Mouse (Mus musculus) R1 (cell line): ENCODE data around the gene Msrb3.
A peak's percentile ranks its signal among the peaks of the same experiment; 100 is the strongest.

Experiments used
- DNase-seq: peaks from one replicate; pipeline ENCODE4 v3.0.0-alpha.2; 2018; ENCODE audit warnings: low read depth, low spot score

Gene Msrb3

DNA sequence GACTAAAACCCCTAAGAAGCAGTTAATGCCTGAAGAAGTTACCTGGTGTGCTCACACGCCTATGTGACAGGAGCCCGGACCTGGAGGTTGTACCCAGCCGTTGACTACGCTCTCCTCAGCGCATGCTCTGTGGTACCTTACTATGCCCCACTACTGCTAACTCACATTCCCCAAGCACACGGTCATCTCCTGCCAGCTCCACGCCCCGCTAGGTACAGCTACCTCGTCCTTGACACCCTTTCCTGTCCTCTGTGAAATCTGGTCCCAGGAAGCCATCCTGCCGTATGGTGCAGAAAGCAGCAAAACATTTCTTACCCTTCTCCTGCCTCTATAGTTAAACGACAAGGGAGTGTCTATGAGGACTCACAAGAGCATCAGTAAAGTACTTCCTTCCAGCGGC lies 37.2 kb downstream of the Msrb3 start:
- peak; percentile 51 for DNase-seq

GRCm38 (mm10) chr10:120861194-120861593 lies 37.7 kb downstream of the Msrb3 start:
- DNase-seq = peak; percentile 76

DNA sequence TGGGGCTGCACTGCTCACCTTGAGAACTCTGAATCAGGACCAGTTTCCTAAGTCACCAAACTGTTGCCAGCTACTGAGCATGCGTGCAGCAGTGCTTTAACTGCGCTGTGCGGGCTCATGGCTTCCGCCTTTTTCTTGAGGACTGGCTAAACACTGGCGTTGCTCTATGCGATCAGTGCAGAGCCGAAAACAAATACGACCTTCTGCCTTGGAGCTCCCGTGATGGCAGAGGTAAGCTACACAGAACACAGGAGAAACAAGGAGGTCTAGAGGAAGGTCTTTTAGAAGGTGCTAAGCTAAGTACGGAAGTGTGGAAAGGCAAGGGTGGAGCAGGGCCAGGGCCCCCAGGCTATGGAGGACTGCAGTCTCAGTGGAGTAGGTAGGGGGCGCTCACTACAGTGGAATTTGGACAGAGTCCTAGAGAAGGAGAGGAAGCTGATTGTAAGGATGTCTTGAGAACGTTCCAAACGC lies 41.3 kb downstream of the Msrb3 start:
- peak; percentile 91 for DNase-seq

- DNase-seq = no peak
These were observed 44.6 kb downstream of the Msrb3 start for GRCm38 (mm10) chr10:120854329-120854728.

GRCm38 (mm10) chr10:120853816-120854215 lies 45.1 kb downstream of the Msrb3 start:
- DNase-seq = no peak

GRCm38 (mm10) chr10:120851196-120851781 lies 47.6 kb downstream of the Msrb3 start:
- no peak for DNase-seq

DNA sequence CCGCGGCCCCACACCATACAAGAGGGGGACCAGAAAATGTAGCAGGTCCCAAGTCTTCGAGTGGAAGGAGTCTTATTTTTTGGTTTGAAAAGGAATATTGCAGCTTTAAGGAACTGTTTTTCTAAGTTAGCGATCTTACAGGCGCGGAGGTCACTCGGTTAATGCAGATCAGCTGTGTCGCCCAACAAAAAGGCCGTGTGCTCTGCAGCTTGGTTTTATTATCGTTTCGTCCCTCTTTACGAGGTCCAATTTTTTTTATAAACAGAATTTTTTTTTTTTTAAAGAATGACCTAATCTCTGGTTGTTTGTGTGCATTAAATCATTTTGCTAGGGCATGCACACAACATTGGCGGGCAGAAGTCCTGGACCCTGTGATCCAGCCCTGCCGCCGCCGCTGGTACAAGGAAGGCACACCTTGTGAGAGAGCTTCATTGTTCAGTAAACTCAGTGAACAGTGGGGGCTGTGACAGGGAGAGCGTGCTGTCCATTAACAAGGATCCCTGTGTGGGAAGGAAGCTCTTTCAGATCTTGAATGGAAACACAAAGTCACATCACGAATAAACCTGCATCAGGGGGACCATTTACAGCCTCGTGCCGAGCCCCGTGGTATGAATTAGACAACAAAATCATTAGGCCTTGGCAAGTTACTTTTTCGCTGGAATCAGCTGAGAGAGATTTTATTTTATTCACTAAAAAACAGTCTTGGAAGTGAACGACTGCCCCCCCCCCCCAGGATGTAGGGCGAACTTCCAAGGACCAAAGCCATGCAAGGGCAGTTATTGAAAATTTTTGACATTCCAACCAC lies 48.3 kb downstream of the Msrb3 start:
- no peak for DNase-seq

GRCm38 (mm10) chr10:120848677-120849076 lies 50.2 kb downstream of the Msrb3 start:
- no peak for DNase-seq

DNA sequence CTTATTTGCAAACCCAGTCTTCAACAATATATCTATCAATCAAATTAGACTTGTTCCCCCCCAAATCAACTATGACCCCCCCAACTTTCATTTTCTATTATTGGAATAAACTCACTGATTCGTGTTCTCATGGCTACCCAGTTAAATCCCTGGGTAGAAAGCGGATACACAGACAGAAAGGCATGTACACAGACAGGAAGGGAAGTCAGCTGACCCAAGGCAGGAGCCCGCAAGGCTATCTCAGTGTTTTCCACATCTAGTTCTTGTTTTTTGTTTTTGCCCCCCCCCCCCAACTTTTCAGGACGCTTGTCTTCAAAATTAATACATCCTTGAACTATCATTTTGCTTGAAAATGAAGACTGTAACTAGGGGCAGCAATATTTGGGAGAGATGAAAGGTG lies 51.1 kb downstream of the Msrb3 start:
- DNase-seq = no peak

- DNase-seq = no peak
These were observed 58.9 kb downstream of the Msrb3 start for GRCm38 (mm10) chr10:120839966-120840365.

GRCm38 (mm10) chr10:120834531-120834930 lies 64.4 kb downstream of the Msrb3 start:
- no peak for DNase-seq

DNA sequence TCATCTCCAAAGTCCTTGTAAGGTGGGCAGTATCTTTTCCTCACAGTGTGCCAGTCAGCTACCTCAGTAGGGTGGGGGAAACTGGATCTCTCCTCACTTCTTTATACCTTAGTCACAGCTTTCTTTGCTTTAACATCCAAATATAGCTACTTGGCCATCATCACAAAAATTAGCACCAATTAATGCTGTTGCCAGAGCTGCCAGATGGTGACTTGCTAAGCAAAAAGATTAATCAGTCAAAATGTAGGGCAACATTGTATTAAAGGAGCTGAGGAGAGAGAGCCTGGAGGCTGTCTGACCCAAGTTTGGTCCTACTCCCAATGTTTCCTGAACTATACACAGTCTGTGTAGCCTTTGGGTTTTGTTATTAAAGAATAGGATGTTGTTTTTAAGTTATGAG lies 65.1 kb downstream of the Msrb3 start:
- DNase-seq = no peak

- no peak for DNase-seq
These were observed 71.1 kb downstream of the Msrb3 start for GRCm38 (mm10) chr10:120827761-120828160.

GRCm38 (mm10) chr10:120826795-120827669 lies 71.9 kb downstream of the Msrb3 start:
- peak; percentile 57 for DNase-seq

DNA sequence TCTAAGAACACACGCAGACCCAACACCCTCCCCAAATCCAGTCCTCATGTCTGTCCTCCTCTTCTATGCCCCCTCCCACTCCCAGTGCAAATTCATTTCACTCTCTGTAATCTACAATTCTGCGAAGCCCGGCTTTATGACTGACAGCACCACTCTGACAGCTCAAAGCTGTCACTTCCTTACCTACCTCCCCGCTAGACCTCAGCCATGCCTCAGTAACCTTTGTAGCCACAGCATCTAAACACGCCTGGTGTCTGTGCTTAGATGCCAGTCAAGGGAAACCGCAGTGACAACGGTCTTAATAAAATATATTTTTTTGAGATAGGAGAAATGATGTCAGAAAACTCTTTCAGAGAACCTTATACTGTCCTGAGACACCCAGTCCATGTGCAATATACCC lies 72.5 kb downstream of the Msrb3 start:
- no peak for DNase-seq

DNA sequence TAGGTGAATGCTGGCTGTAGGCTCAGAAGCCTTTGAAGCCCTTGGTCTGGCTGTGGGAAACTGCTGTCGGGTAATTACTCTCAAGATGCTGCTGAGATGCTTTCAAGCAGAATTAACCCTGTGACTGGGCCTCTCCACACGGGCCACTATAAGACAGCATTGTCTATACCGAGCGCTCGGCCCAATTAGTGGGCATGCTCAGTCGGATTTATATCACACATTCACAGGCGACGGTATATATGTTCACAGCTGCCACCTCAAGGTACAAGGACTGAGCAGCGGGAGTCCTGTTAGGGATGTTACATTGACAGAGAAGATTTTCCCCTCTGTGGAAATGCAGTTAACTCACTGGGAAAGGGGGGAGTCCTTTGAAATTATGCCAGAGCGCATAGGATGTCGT lies 73.3 kb downstream of the Msrb3 start:
- DNase-seq = no peak

DNA sequence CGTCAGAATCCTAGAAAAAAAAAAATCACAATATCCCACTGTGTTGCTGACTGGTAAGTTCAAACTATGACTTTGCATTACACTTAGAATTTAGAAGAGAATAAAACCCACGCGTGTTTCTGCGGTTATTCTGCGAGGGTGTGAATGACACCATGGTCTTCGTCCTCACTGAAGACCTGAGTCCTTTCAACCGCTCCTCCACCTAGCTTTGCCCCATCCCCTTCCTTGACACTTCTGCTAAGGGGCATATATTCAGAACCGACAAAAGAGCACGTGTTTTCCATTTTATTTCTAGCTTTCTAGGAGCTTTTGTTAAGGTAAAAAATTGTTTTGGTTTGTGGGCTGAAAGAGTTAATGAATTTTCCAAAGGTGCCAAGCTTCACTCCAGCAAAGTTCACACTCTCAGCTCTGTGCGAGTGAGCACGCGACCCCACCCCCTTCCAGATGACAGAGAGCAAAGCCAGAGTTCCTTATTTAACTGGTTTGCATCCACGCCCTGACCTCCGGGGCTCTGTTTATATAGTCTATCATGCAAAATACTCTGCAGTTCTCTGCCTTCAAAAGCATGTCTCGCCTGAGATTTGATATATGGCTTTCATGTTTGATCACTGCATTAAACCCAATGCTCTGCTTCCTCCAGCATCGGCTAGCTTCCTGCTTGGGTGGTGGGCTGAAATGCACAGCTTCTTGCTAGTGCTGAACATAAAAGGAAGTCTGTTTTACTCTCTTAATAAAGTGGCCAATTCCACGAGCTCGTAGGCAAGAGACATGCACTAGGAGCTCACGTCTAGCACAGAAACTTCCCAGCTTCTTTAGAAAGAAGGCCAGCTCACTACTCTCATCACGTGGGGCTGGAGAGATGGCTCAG lies 77.2 kb downstream of the Msrb3 start:
- no peak for DNase-seq

GRCm38 (mm10) chr10:120820781-120821300 lies 78.1 kb downstream of the Msrb3 start:
- no peak for DNase-seq

DNA sequence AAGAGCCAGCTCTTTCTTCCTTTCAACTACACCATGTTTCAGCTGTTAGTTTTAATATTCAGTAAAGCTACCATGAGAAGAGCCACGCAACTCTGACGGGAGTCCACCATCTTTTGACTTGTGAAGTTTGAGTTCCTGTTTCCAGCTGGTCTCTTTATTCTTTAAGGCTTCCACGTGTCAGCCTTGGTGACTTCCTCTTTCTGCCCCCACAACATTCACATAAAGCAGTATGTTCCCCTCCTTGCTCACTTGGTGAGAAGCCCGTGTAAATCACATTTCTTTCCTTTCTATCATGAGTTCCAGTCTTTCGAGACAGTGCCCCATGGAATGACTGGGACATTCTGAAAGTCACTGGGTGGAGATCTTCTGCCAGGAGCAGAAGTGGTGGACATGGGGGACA lies 83.6 kb downstream of the Msrb3 start:
- DNase-seq = no peak

- no peak for DNase-seq
These were observed 87.0 kb downstream of the Msrb3 start for GRCm38 (mm10) chr10:120811796-120812443.
